In genomic region chr13:72817930-72818329, GRCm38 (mm10) we compare ENCODE assay signal across 16 mouse cellular contexts.
DNase-seq lines count a peak whose midpoint lies in the region; ATAC-seq and TF ChIP-seq lines count a peak whose summit lies in the region.
"Had no signal": no experiment of that assay in that cellular context is flagged by ENCODE, and none has a peak within 500 bp of the region (broad histone marks: within the 10 kb centered on the region; RNA-seq: fewer than 3 reads in every experiment).

No protein-coding gene starts in this region.

- peak; percentile 30; the same call in 1 of the 2 replicates for ATAC-seq in heart, postnatal 0 days (ENCODE audit: insufficient read depth, low read depth)
- no peak for ATAC-seq in heart, embryonic 11.5 days (replicated peaks; ENCODE audit: insufficient number of reproducible peaks, low FRiP score, low TSS enrichment)
- no peak for ATAC-seq in midbrain, postnatal 0 days (ENCODE audit: low FRiP score)
- no peak for ATAC-seq in midbrain, embryonic 11.5 days (ENCODE audit: low FRiP score)
- ATAC-seq in stomach, embryonic 16.5 days (ENCODE audit: insufficient read depth, low FRiP score): peak; percentile 58; the same call in 1 of the 2 replicates

- no peak overlapping the region for H3K4me3 ChIP-seq in heart, postnatal 0 days (ENCODE audit: low read depth, low read length)
- H3K4me3 ChIP-seq in heart, embryonic 11.5 days (ENCODE audit: low read depth, low read length): no peak overlapping the region
- no peak overlapping the region for H3K4me3 ChIP-seq in midbrain, postnatal 0 days (ENCODE audit: low read depth, low read length)
- H3K4me3 ChIP-seq in midbrain, embryonic 11.5 days (ENCODE audit: low read depth, low read length): no peak overlapping the region
- no peak overlapping the region for H3K4me3 ChIP-seq in stomach, embryonic 16.5 days (replicated peaks; ENCODE audit: low read length)
- H3K4me3 ChIP-seq: erythroblast, embryonic 14.5 days; heart, adult 2 months; lung, embryonic 15.5 days; neural tube, embryonic 13.5 days had no signal

- DNase-seq in heart, postnatal 0 days (ENCODE audit: low spot score): no peak
- peak; percentile 21 for DNase-seq in midbrain, postnatal 0 days (ENCODE audit: low spot score)
- DNase-seq in midbrain, embryonic 11.5 days (ENCODE audit: low spot score, missing footprints): no peak
- DNase-seq in embryo, embryonic 11 days: peak; percentile 28
- DNase-seq in testis, postnatal 14 days (ENCODE audit: low spot score): no peak
- DNase-seq: adrenal gland, postnatal 10 days; cerebellum, postnatal 10 days; heart, adult 2 months; kidney, postnatal 14 days; spleen, adult 18-20 months; thymus, adult 2 months had no signal

- no peaks in the 10 kb centered on the region for H3K4me1 ChIP-seq in heart, postnatal 0 days (ENCODE audit: control insufficient read depth, insufficient read depth)
- H3K4me1 ChIP-seq in heart, embryonic 11.5 days (ENCODE audit: control insufficient read depth, insufficient read depth, low read length): peaks cover 4% of the 10 kb centered on the region
- peaks cover 4% of the 10 kb centered on the region; the same call in 1 of the 2 replicates for H3K4me1 ChIP-seq in midbrain, postnatal 0 days (ENCODE audit: insufficient read depth, low read length)
- H3K4me1 ChIP-seq in midbrain, embryonic 11.5 days (ENCODE audit: control insufficient read depth, insufficient read depth, low read length): peaks cover 38% of the 10 kb centered on the region
- no peaks in the 10 kb centered on the region for H3K4me1 ChIP-seq in stomach, embryonic 16.5 days (ENCODE audit: control insufficient read depth, insufficient read depth, low read length)
- H3K4me1 ChIP-seq: lung, embryonic 15.5 days had no signal

- H3K9ac ChIP-seq in heart, postnatal 0 days (replicated peaks; ENCODE audit: low read depth, low read length): no peak overlapping the region
- H3K9ac ChIP-seq in heart, embryonic 11.5 days (ENCODE audit: low read depth, low read length): no peak overlapping the region
- no peak overlapping the region for H3K9ac ChIP-seq in midbrain, postnatal 0 days (replicated peaks; ENCODE audit: low read length, poor library complexity, severe bottlenecking)
- H3K9ac ChIP-seq in midbrain, embryonic 11.5 days (ENCODE audit: low read length): no peak overlapping the region
- H3K9ac ChIP-seq in stomach, embryonic 16.5 days (ENCODE audit: low read length): no peak overlapping the region
- H3K9ac ChIP-seq: lung, embryonic 15.5 days; neural tube, embryonic 13.5 days had no signal

- H3K9me3 ChIP-seq in heart, postnatal 0 days (replicated peaks; ENCODE audit: control insufficient read depth, low read length): no peaks in the 10 kb centered on the region
- H3K9me3 ChIP-seq in heart, embryonic 11.5 days (replicated peaks; ENCODE audit: control insufficient read depth, low read length): no peaks in the 10 kb centered on the region
- H3K9me3 ChIP-seq in midbrain, postnatal 0 days (ENCODE audit: low read length): no peaks in the 10 kb centered on the region
- no peaks in the 10 kb centered on the region for H3K9me3 ChIP-seq in midbrain, embryonic 11.5 days (ENCODE audit: control insufficient read depth, low read length)
- no peaks in the 10 kb centered on the region for H3K9me3 ChIP-seq in stomach, embryonic 16.5 days (replicated peaks; ENCODE audit: control insufficient read depth, low read length)
- H3K9me3 ChIP-seq: lung, embryonic 15.5 days; neural tube, embryonic 13.5 days had no signal

- H3K36me3 ChIP-seq in heart, postnatal 0 days (replicated peaks; ENCODE audit: control insufficient read depth, insufficient read depth, low read length): no peaks in the 10 kb centered on the region
- H3K36me3 ChIP-seq in heart, embryonic 11.5 days (ENCODE audit: control insufficient read depth, insufficient read depth, low read length): no peaks in the 10 kb centered on the region
- no peaks in the 10 kb centered on the region for H3K36me3 ChIP-seq in midbrain, postnatal 0 days (ENCODE audit: insufficient read depth, low read length)
- no peaks in the 10 kb centered on the region for H3K36me3 ChIP-seq in midbrain, embryonic 11.5 days (ENCODE audit: control insufficient read depth, insufficient read depth, low read length)
- no peaks in the 10 kb centered on the region for H3K36me3 ChIP-seq in stomach, embryonic 16.5 days (ENCODE audit: control insufficient read depth, insufficient read depth, low read length)
- H3K36me3 ChIP-seq: lung, embryonic 15.5 days; neural tube, embryonic 13.5 days had no signal

- H3K27ac ChIP-seq in heart, postnatal 0 days (ENCODE audit: low read depth): no peak overlapping the region
- H3K27ac ChIP-seq in heart, embryonic 11.5 days (ENCODE audit: low read depth, low read length): no peak overlapping the region
- H3K27ac ChIP-seq in midbrain, postnatal 0 days (ENCODE audit: low read depth, low read length): no peak overlapping the region
- no peak overlapping the region for H3K27ac ChIP-seq in midbrain, embryonic 11.5 days (ENCODE audit: low read depth, low read length)
- H3K27ac ChIP-seq in stomach, embryonic 16.5 days (ENCODE audit: low read length): no peak overlapping the region
- H3K27ac ChIP-seq: heart, adult 2 months; lung, embryonic 15.5 days; neural tube, embryonic 13.5 days had no signal

- no peak for TF ChIP-seq EP300 in heart, postnatal 0 days (IDR thresholded peaks at IDR 0.05; ENCODE audit: low read depth)

- WGBS in heart, postnatal 0 days: 13% methylated on average over 6 of the region's 6 CpGs
- WGBS in heart, embryonic 11.5 days (ENCODE audit: insufficient replicate concordance): 13% methylated on average over 6 of the region's 6 CpGs
- 25% methylated on average over 6 of the region's 6 CpGs for WGBS in midbrain, postnatal 0 days
- WGBS in midbrain, embryonic 11.5 days: 14% methylated on average over 6 of the region's 6 CpGs
- 17% methylated on average over 6 of the region's 6 CpGs for WGBS in stomach, embryonic 16.5 days

- peaks cover 19% of the 10 kb centered on the region for H3K27me3 ChIP-seq in heart, postnatal 0 days (ENCODE audit: control insufficient read depth, insufficient read depth, low read length)
- H3K27me3 ChIP-seq in heart, embryonic 11.5 days (ENCODE audit: control insufficient read depth, insufficient read depth, low read length): peaks cover 27% of the 10 kb centered on the region
- H3K27me3 ChIP-seq in midbrain, postnatal 0 days (ENCODE audit: insufficient read depth, low read length): peaks cover 12% of the 10 kb centered on the region; the same call in 1 of the 2 replicates
- peaks cover 3% of the 10 kb centered on the region; the same call in 1 of the 2 replicates for H3K27me3 ChIP-seq in midbrain, embryonic 11.5 days (ENCODE audit: control insufficient read depth, insufficient read depth, low read length)
- peaks cover 24% of the 10 kb centered on the region for H3K27me3 ChIP-seq in stomach, embryonic 16.5 days (ENCODE audit: control insufficient read depth, insufficient read depth, low read length)

- TF ChIP-seq CTCF in heart, postnatal 0 days (IDR thresholded peaks at IDR 0.05; ENCODE audit: low read depth): no peak
- TF ChIP-seq CTCF in midbrain, postnatal 0 days (IDR thresholded peaks at IDR 0.05): no peak

- H3K4me2 ChIP-seq in heart, postnatal 0 days (ENCODE audit: low read depth, low read length): no peak overlapping the region
- H3K4me2 ChIP-seq in heart, embryonic 11.5 days: no peak overlapping the region
- no peak overlapping the region for H3K4me2 ChIP-seq in midbrain, postnatal 0 days (ENCODE audit: low read depth, low read length, poor library complexity, severe bottlenecking)
- H3K4me2 ChIP-seq in midbrain, embryonic 11.5 days: no peak overlapping the region
- H3K4me2 ChIP-seq in stomach, embryonic 16.5 days (ENCODE audit: low read depth, low read length): no peak overlapping the region
- H3K4me2 ChIP-seq: lung, embryonic 15.5 days; neural tube, embryonic 13.5 days had no signal

Comparison
In these comparisons a context has a peak if more than half of its experiments do, and no peak if none do; other contexts are left out.
1. ATAC-seq: peak in heart, postnatal 0 days (single experiment) and stomach, embryonic 16.5 days (single experiment); none in heart, embryonic 11.5 days (single experiment), midbrain, postnatal 0 days (single experiment) and midbrain, embryonic 11.5 days (single experiment).
2. DNase-seq: peak in midbrain, postnatal 0 days (single experiment) and embryo, embryonic 11 days (single experiment); none in heart, postnatal 0 days (single experiment), midbrain, embryonic 11.5 days (single experiment) and testis, postnatal 14 days (single experiment).